Mouse (Mus musculus) G1E (cell line): ENCODE measurements around the gene Myadm.

Experiments used
- CTCF ChIP-seq: IDR thresholded peaks from 2 replicates; pipeline ENCODE4 v1.5.1; 2012; ENCODE audit warnings: low read depth, low read length, inconsistent platforms, mixed read lengths
- GATA1 ChIP-seq: IDR thresholded peaks from 2 replicates; pipeline ENCODE4 v1.6.1; 2012; ENCODE audit warnings: borderline replicate concordance, low read length, inconsistent platforms, mixed read lengths
- POLR2AphosphoS5 ChIP-seq: IDR thresholded peaks from 2 replicates; pipeline ENCODE4 v1.6.1; 2012; ENCODE audit warnings: low read depth, low read length, inconsistent platforms; ENCODE audit not compliant: insufficient replicate concordance
- TAL1 ChIP-seq: conservative IDR thresholded peaks from 2 replicates; pipeline ENCODE4 v1.6.1; 2012; ENCODE audit warnings: low read depth, low read length, inconsistent platforms, mixed read lengths

GRCm38 (mm10) chr7:3331171-3331570, 42.3 kb downstream of the Myadm start:
- TF ChIP-seq CTCF (no peak), GATA1 (no peak), TAL1 (no peak), POLR2AphosphoS5 (no peak)
